Mouse (Mus musculus) forebrain, postnatal 0 days (tissue): ENCODE data around the gene Plagl2. TPM values are rescaled to one million over a fixed set of nuclear protein-coding genes. Genes with fewer than 3 reads are reported as not detected.

ENCODE experiments used
- ATAC-seq: fragments of 200-750 bp; cut with Nextera tagmentation; 2 replicates; pipeline ENCODE4 v1.8.0; 2017; ENCODE audit warnings: mild to moderate bottlenecking, moderate library complexity
- DNase-seq: peaks from one replicate; pipeline ENCODE4 v3.0.0-alpha.2; 2015
- H3K27ac ChIP-seq: fragments of 300-500 bp; sonication (generic); 2 replicates; pipeline ENCODE4 v1.5.1; 2014; ENCODE audit warnings: low read depth, mild to moderate bottlenecking, antibody characterized with exemption, low read length, moderate library complexity, mixed read lengths
- H3K27me3 ChIP-seq: fragments of 300-500 bp; sonication (generic); 2 replicates; pipeline ENCODE4 v1.6.1; 2014; ENCODE audit warnings: mild to moderate bottlenecking, low read length, mixed read lengths; ENCODE audit not compliant: insufficient read depth
- H3K36me3 ChIP-seq: fragments of 300-500 bp; sonication (generic); 2 replicates; pipeline ENCODE4 v1.6.1; 2014; ENCODE audit warnings: mild to moderate bottlenecking, moderate library complexity; ENCODE audit not compliant: insufficient read depth
- H3K4me1 ChIP-seq: fragments of 300-500 bp; sonication (generic); 2 replicates; pipeline ENCODE4 v1.6.1; 2014; ENCODE audit warnings: antibody characterized with exemption; ENCODE audit not compliant: insufficient read depth
- H3K4me2 ChIP-seq: fragments of 300-500 bp; sonication (generic); 2 replicates; pipeline ENCODE4 v1.6.1; 2014; ENCODE audit warnings: low read depth, mild to moderate bottlenecking, moderate library complexity
- H3K4me3 ChIP-seq: fragments of 300-500 bp; sonication (generic); 2 replicates; pipeline ENCODE4 v1.5.1; 2014; ENCODE audit warnings: low read depth, low read length, mixed read lengths
- H3K9ac ChIP-seq: fragments of 300-500 bp; sonication (generic); 2 replicates; pipeline ENCODE4 v1.6.1; 2014; ENCODE audit warnings: mild to moderate bottlenecking
- H3K9me3 ChIP-seq: fragments of 300-500 bp; sonication (generic); 2 replicates; pipeline ENCODE4 v1.6.1; 2016; ENCODE audit warnings: low read length
- CTCF ChIP-seq: sonication (generic); IDR thresholded peaks from 2 replicates; pipeline ENCODE4 v1.5.1; 2016; ENCODE audit warnings: antibody characterized with exemption, control low read depth, low read depth
- WGBS: fragments of 180-500 bp; shearing (Covaris S2); extraction: QIAGEN DNeasy Blood & Tissue Kit; methylation state at CpG from one replicate; pipeline ENCODE4 v1.1.7; 2014; 5-methylcytosine and 5-hydroxymethylcytosine counted together
- polyA plus RNA-seq: library from polyadenylated mRNA; unstranded; fragments of >200 nt; fragmentation: Nextera tagmentation; extraction: Ambion mirVana; gene quantifications from 2 replicates; pipeline ENCODE4 v1.2.1, GENCODE M21; 2015
- total RNA-seq: library from RNA; depleted of rRNA; stranded (reverse); fragments of >200 nt; gene quantifications from 2 replicates; pipeline ENCODE4 v1.2.3, GENCODE M21; 2014

Plagl2 gene
- total and polyA plus RNA-seq, 2 experiments from 2014 or later: 2.5 to 5.1 TPM

DNA sequence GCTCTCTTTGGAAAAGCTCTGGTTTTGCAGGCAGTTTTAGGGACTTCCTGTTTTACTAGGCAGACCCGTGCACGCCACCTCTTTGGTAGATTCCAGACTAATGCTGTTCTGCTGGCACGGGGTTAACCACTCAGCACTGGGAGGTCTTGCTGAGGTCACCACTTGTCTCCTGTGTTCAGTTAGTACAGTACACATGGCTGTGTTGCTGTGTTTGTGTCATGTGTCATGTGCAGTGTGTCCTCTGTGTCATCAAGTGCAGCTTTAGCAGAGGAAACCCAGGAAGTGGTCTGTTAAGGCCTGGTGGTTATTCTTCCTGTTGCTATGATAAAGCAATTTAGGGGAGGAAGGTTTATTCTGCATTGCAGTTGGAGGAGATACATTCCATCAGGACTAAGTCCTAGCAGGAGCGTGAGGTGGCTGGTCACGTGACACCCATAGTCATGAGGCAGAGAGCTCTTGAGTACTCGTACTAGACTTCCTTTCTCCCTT, 26.4 kb downstream of the Plagl2 start:
- 80% methylated on average over 6 of the region's 6 CpGs for WGBS
- no peak for TF ChIP-seq CTCF
- Histone ChIP-seq H3K36me3 (peaks cover 8% of the 10 kb centered on the region), H3K4me1 (no peaks in the 10 kb centered on the region), H3K27ac (no peak overlapping the region), H3K9ac (no peak overlapping the region), H3K9me3 (no peaks in the 10 kb centered on the region), H3K27me3 (no peaks in the 10 kb centered on the region), H3K4me2 (no peak overlapping the region), H3K4me3 (no peak overlapping the region)
- no peak for ATAC-seq
- DNase-seq: no peak

- H3K27me3 ChIP-seq: no peaks in the 10 kb centered on the region
- no peaks in the 10 kb centered on the region for H3K9me3 ChIP-seq
- DNase-seq: no peak
- no peak overlapping the region for H3K4me3 ChIP-seq
- 92% methylated on average over 4 of the region's 4 CpGs for WGBS
- no peak overlapping the region for H3K4me2 ChIP-seq
- TF ChIP-seq CTCF: no peak
- ATAC-seq: no peak
- H3K36me3 ChIP-seq: peaks cover 20% of the 10 kb centered on the region
- H3K4me1 ChIP-seq: no peaks in the 10 kb centered on the region
- no peak overlapping the region for H3K9ac ChIP-seq
- H3K27ac ChIP-seq: no peak overlapping the region
Observed at GRCm38 (mm10) chr2:153213351-153213750, 27.9 kb downstream of the Plagl2 start.

GRCm38 (mm10) chr2:153211451-153211850, 29.8 kb downstream of the Plagl2 start:
- 94% methylated on average over 5 of the region's 5 CpGs for WGBS
- Histone ChIP-seq H3K27me3 (no peaks in the 10 kb centered on the region), H3K4me1 (no peaks in the 10 kb centered on the region), H3K36me3 (peaks cover 34% of the 10 kb centered on the region), H3K9ac (no peak overlapping the region), H3K4me3 (no peak overlapping the region), H3K4me2 (no peak overlapping the region), H3K27ac (no peak overlapping the region), H3K9me3 (no peaks in the 10 kb centered on the region)
- TF ChIP-seq CTCF: no peak
- ATAC-seq: no peak
- no peak for DNase-seq

- Histone ChIP-seq H3K4me1 (no peaks in the 10 kb centered on the region), H3K27ac (no peak overlapping the region), H3K36me3 (peaks cover 51% of the 10 kb centered on the region), H3K4me2 (no peak overlapping the region), H3K27me3 (no peaks in the 10 kb centered on the region), H3K9me3 (no peaks in the 10 kb centered on the region), H3K9ac (no peak overlapping the region), H3K4me3 (no peak overlapping the region)
- WGBS: 92% methylated on average over 5 of the region's 5 CpGs
- no peak for DNase-seq
- no peak for ATAC-seq
- TF ChIP-seq CTCF: no peak
Observed at GRCm38 (mm10) chr2:153209286-153209685, 31.9 kb downstream of the Plagl2 start.

DNA sequence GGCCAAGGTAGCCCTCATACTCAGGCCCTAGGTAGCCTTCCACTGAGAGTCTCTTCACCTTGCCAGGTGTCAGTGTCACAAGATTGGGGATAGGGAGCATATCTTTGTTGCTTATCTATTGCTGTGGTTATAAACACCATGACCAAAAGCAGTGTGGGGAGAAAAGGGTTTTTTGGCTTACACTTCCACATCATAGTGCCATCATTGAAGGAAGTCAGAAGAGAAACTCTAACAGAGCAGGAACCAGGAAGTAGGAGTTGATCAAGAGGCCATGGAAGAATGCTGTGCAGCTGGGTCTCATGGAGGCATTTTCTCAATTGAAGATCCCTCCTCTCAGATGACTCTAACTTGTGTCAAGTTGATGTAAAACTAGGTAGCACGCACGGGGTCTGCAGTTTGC, 33.1 kb downstream of the Plagl2 start:
- TF ChIP-seq CTCF: no peak
- DNase-seq (no peak), ATAC-seq (no peak)
- peaks cover 61% of the 10 kb centered on the region for H3K36me3 ChIP-seq
- no peaks in the 10 kb centered on the region for H3K9me3 ChIP-seq
- H3K4me3 ChIP-seq: no peak overlapping the region
- no peaks in the 10 kb centered on the region for H3K4me1 ChIP-seq
- H3K27me3 ChIP-seq: no peaks in the 10 kb centered on the region
- no peak overlapping the region for H3K27ac ChIP-seq
- no peak overlapping the region for H3K4me2 ChIP-seq
- H3K9ac ChIP-seq: no peak overlapping the region
- WGBS: 97% methylated on average over 2 of the region's 2 CpGs

GRCm38 (mm10) chr2:153202766-153203165, 38.5 kb downstream of the Plagl2 start:
- Histone ChIP-seq H3K9ac (no peak overlapping the region), H3K4me2 (no peak overlapping the region), H3K27ac (no peak overlapping the region), H3K36me3 (peaks cover 59% of the 10 kb centered on the region), H3K4me3 (no peak overlapping the region), H3K9me3 (no peaks in the 10 kb centered on the region), H3K27me3 (no peaks in the 10 kb centered on the region), H3K4me1 (no peaks in the 10 kb centered on the region)
- DNase-seq (no peak), ATAC-seq (no peak)
- WGBS: 63% methylated on average over 1 of the region's 1 CpGs
- no peak for TF ChIP-seq CTCF

DNA sequence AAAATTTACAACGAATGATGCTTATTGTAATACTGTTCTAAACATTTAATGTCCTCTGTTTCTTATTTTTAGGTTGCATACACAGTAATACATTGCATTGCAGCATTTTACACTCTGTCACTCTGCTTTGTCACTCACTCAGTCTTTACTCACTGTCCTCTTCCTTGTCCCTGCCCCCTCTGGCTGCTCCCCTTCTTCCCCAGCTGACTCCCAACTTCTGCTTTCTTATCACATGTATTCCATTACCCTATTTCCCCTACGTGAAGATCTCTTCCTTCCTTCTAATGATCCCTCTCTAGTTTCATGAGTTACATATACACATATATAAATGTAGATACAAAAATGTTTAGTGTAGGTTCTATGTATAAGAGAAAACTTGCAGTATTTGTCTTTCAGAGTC, 42.1 kb downstream of the Plagl2 start:
- 91% methylated on average over 2 of the region's 2 CpGs for WGBS
- Histone ChIP-seq H3K36me3 (peaks cover 59% of the 10 kb centered on the region), H3K9ac (no peak overlapping the region), H3K4me3 (no peak overlapping the region), H3K27ac (no peak overlapping the region), H3K4me2 (no peak overlapping the region), H3K9me3 (no peaks in the 10 kb centered on the region), H3K4me1 (no peaks in the 10 kb centered on the region), H3K27me3 (no peaks in the 10 kb centered on the region)
- DNase-seq: no peak
- no peak for ATAC-seq
- TF ChIP-seq CTCF: no peak

GRCm38 (mm10) chr2:153198485-153198884, 42.7 kb downstream of the Plagl2 start:
- Histone ChIP-seq H3K36me3 (peaks cover 56% of the 10 kb centered on the region), H3K9me3 (no peaks in the 10 kb centered on the region), H3K4me2 (no peak overlapping the region), H3K27ac (no peak overlapping the region), H3K4me1 (no peaks in the 10 kb centered on the region), H3K27me3 (no peaks in the 10 kb centered on the region), H3K9ac (no peak overlapping the region), H3K4me3 (no peak overlapping the region)
- 78% methylated on average over 5 of the region's 5 CpGs for WGBS
- no peak for TF ChIP-seq CTCF
- DNase-seq (no peak), ATAC-seq (no peak)
